8 mouse cellular contexts compared by ENCODE assay signal in genomic region chrX:158043057-158043843, GRCm38 (mm10). TPM values are rescaled to one million over a fixed set of nuclear protein-coding genes. Genes with fewer than 3 reads are reported as not detected.
DNase-seq lines count a peak whose midpoint lies in the region; ATAC-seq lines count a peak whose summit lies in the region.

Gene Cnksr2 (minus strand): TSS chrX:158043294.

- ATAC-seq in granulocyte monocyte progenitor cell, adult 5-6 weeks (replicated peaks; ENCODE audit: poor library complexity, severe bottlenecking): peak; percentile 83
- 0 out of 2 replicates have a peak, but pooled peaks have one; percentile 25 for ATAC-seq in liver, embryonic 15.5 days (ENCODE audit: insufficient read depth)

- 17% methylated on average over 68 of the region's 99 CpGs for WGBS in liver, embryonic 15.5 days (ENCODE audit: insufficient replicate concordance)

- H3K4me3 ChIP-seq in liver, embryonic 15.5 days (replicated peaks): peak within 1 kb of the TSS; percentile 47

- peaks cover 38% of the 10 kb centered on the region for H3K27me3 ChIP-seq in liver, embryonic 15.5 days

- H3K27ac ChIP-seq in liver, embryonic 15.5 days (replicated peaks): no peak within 1 kb of the TSS

- DNase-seq in spleen, postnatal 4 days (ENCODE audit: low spot score in 2 of 2): peak; percentile 11 to 59
- no peak for DNase-seq in spleen, adult 12 weeks (ENCODE audit: low spot score)
- DNase-seq in cerebellum, postnatal 36 days: peak; percentile 61 to 67
- DNase-seq in kidney, postnatal 4 days: peak; percentile 32 to 50
- DNase-seq in retina, postnatal 7 days (ENCODE audit: low read depth, low spot score): peak; percentile 30
- DNase-seq in ovary, postnatal 10 days (ENCODE audit: low spot score): no peak

- peak within 1 kb of the TSS; percentile 63 for H3K4me2 ChIP-seq in liver, embryonic 15.5 days

- H3K36me3 ChIP-seq in liver, embryonic 15.5 days (replicated peaks): no peaks in the 10 kb centered on the region

- no peaks in the 10 kb centered on the region for H3K9me3 ChIP-seq in liver, embryonic 15.5 days (replicated peaks)

- no peaks in the 10 kb centered on the region for H3K4me1 ChIP-seq in liver, embryonic 15.5 days (replicated peaks)

- no peak within 1 kb of the TSS for H3K9ac ChIP-seq in liver, embryonic 15.5 days

RNA-seq across cellular contexts. Expression of gene Cnksr2, which starts in this region (rescaled TPM):
- not detected in 2 replicates for total RNA-seq in granulocyte monocyte progenitor cell, adult 5-6 weeks (2014; fragmentation: Nextera tagmentation)
- total RNA-seq in granulocyte monocyte progenitor cell, adult 5-6 weeks (2017): not detected in 2 replicates
- polyA plus RNA-seq in liver, embryonic 15.5 days (2015; fragmentation: Nextera tagmentation; extraction: Ambion mirVana): 0.02 and 0.03 TPM in 2 replicates

Comparison
In these comparisons a context has a peak if more than half of its experiments do, and no peak if none do; other contexts are left out.
1. DNase-seq: peak in spleen, postnatal 4 days (2 of 2), cerebellum, postnatal 36 days (2 of 2), kidney, postnatal 4 days (2 of 2) and retina, postnatal 7 days (single experiment); none in spleen, adult 12 weeks (single experiment) and ovary, postnatal 10 days (single experiment).
2. Peak in ATAC-seq in granulocyte monocyte progenitor cell, adult 5-6 weeks; RNA of the gene not detected or under 1 TPM.
3. Peak in ATAC-seq, H3K4me3 ChIP-seq and H3K4me2 ChIP-seq in liver, embryonic 15.5 days; RNA of the gene not detected or under 1 TPM.